ENCODE assay signal across 17 mouse cellular contexts in the genomic region with DNA sequence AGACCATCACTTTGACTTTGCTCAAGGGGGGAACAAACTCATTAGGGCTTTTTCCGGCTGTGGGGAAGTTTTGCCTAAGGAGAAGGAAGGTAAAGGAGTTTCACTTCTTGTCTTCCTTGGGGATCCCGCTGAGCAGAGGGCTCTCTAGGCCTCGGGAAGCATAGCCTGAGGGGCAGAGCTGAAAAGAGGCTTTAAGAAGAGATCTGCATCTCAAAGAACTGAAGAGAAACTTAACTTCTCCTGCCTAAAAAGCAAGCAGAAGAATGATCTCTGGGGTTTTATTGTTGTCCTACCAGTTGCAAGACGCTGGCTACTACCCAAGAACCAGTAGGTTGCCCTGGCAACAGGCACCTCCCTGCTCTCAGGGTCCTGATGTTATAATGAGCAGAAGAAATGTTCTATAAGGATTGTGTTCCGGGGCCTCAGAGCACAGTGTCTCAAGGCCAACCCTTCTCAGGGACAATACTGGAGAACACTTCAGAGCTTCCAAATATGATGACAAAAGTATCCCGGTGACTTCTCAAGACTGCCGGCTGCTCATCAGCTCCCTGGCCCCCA.
DNase-seq lines count a peak whose midpoint lies in the region; ATAC-seq lines count a peak whose summit lies in the region.
"Had no signal": no experiment of that assay in that cellular context is flagged by ENCODE, and none has a peak within 500 bp of the region (broad histone marks: within the 10 kb centered on the region; RNA-seq: fewer than 3 reads in every experiment).

No protein-coding gene starts in this region.

- no peaks in the 10 kb centered on the region for H3K36me3 ChIP-seq in hindbrain, embryonic 10.5 days
- H3K36me3 ChIP-seq in hindbrain, embryonic 12.5 days, result no peaks in the 10 kb centered on the region
- H3K36me3 ChIP-seq in midbrain, embryonic 12.5 days, result no peaks in the 10 kb centered on the region
- no peaks in the 10 kb centered on the region for H3K36me3 ChIP-seq in midbrain, embryonic 13.5 days
- no peaks in the 10 kb centered on the region for H3K36me3 ChIP-seq in forebrain, embryonic 12.5 days (replicated peaks)
- H3K36me3 ChIP-seq: limb, embryonic 13.5 days; liver, embryonic 15.5 days had no signal

- peak overlapping the region; percentile 40; the same call in 1 of the 2 replicates for H3K27ac ChIP-seq in hindbrain, embryonic 10.5 days
- no peak overlapping the region for H3K27ac ChIP-seq in hindbrain, embryonic 12.5 days
- peak overlapping the region; percentile 30; the same call in 1 of the 2 replicates for H3K27ac ChIP-seq in midbrain, embryonic 12.5 days (replicated peaks)
- H3K27ac ChIP-seq in midbrain, embryonic 13.5 days, result no peak overlapping the region
- peak overlapping the region; percentile 38; the same call in 1 of the 2 replicates for H3K27ac ChIP-seq in forebrain, embryonic 12.5 days
- H3K27ac ChIP-seq: gastrocnemius, adult 2 months; heart, adult 2 months; layer of hippocampus, adult 2 months; limb, embryonic 13.5 days; liver, embryonic 15.5 days had no signal

- H3K9ac ChIP-seq in hindbrain, embryonic 12.5 days, result no peak overlapping the region
- no peak overlapping the region for H3K9ac ChIP-seq in midbrain, embryonic 12.5 days (replicated peaks)
- no peak overlapping the region for H3K9ac ChIP-seq in midbrain, embryonic 13.5 days (replicated peaks)
- no peak overlapping the region for H3K9ac ChIP-seq in forebrain, embryonic 12.5 days
- H3K9ac ChIP-seq: limb, embryonic 13.5 days; liver, embryonic 15.5 days had no signal

- H3K9me3 ChIP-seq in hindbrain, embryonic 10.5 days, result peaks cover 6% of the 10 kb centered on the region
- H3K9me3 ChIP-seq in hindbrain, embryonic 12.5 days (replicated peaks), result no peaks in the 10 kb centered on the region
- H3K9me3 ChIP-seq in midbrain, embryonic 12.5 days, result 0 out of 2 replicates have a peak, but pooled peaks cover 8% of the 10 kb centered on the region
- H3K9me3 ChIP-seq in midbrain, embryonic 13.5 days, result peaks cover 5% of the 10 kb centered on the region; the same call in 1 of the 2 replicates
- H3K9me3 ChIP-seq in forebrain, embryonic 12.5 days, result 0 out of 2 replicates have a peak, but pooled peaks cover 3% of the 10 kb centered on the region
- H3K9me3 ChIP-seq: liver, embryonic 15.5 days had no signal

- 20% methylated on average over 7 of the region's 7 CpGs for WGBS in hindbrain, embryonic 10.5 days
- 20% methylated on average over 7 of the region's 7 CpGs for WGBS in hindbrain, embryonic 12.5 days
- WGBS in midbrain, embryonic 12.5 days, result 12% methylated on average over 7 of the region's 7 CpGs
- 14% methylated on average over 7 of the region's 7 CpGs for WGBS in midbrain, embryonic 13.5 days
- WGBS in forebrain, embryonic 12.5 days, result 13% methylated on average over 7 of the region's 7 CpGs

- no peak overlapping the region for H3K4me2 ChIP-seq in hindbrain, embryonic 12.5 days (replicated peaks)
- no peak overlapping the region for H3K4me2 ChIP-seq in midbrain, embryonic 12.5 days (replicated peaks)
- no peak overlapping the region for H3K4me2 ChIP-seq in midbrain, embryonic 13.5 days (replicated peaks)
- H3K4me2 ChIP-seq in forebrain, embryonic 12.5 days, result no peak overlapping the region
- H3K4me2 ChIP-seq: limb, embryonic 13.5 days; liver, embryonic 15.5 days had no signal

- DNase-seq in hindbrain, embryonic 10.5 days (ENCODE audit: low spot score), result peak; percentile 29
- DNase-seq in frontal cortex, adult 2 months (ENCODE audit: extremely low spot score in 1 of 2, low spot score in 1 of 2), result no peak
- DNase-seq in adrenal gland, adult 18-20 months (ENCODE audit: low spot score in 2 of 2), result no peak
- DNase-seq: cerebellum, adult 11 months; gastrocnemius, adult 2 months; heart, adult 2 months; lung, postnatal 4 days; thymus, adult 18-20 months had no signal

- peaks cover 7% of the 10 kb centered on the region; the same call in 1 of the 2 replicates for H3K4me1 ChIP-seq in hindbrain, embryonic 10.5 days (replicated peaks)
- H3K4me1 ChIP-seq in hindbrain, embryonic 12.5 days, result no peaks in the 10 kb centered on the region
- 0 out of 2 replicates have a peak, but pooled peaks cover 10% of the 10 kb centered on the region for H3K4me1 ChIP-seq in midbrain, embryonic 12.5 days
- H3K4me1 ChIP-seq in midbrain, embryonic 13.5 days (replicated peaks), result peaks cover 8% of the 10 kb centered on the region
- peaks cover 11% of the 10 kb centered on the region for H3K4me1 ChIP-seq in forebrain, embryonic 12.5 days
- H3K4me1 ChIP-seq: limb, embryonic 13.5 days; liver, embryonic 15.5 days had no signal

- no peak overlapping the region for H3K4me3 ChIP-seq in hindbrain, embryonic 10.5 days
- H3K4me3 ChIP-seq in hindbrain, embryonic 12.5 days, result no peak overlapping the region
- no peak overlapping the region for H3K4me3 ChIP-seq in midbrain, embryonic 12.5 days
- H3K4me3 ChIP-seq in midbrain, embryonic 13.5 days (replicated peaks), result no peak overlapping the region
- no peak overlapping the region for H3K4me3 ChIP-seq in forebrain, embryonic 12.5 days (replicated peaks)
- H3K4me3 ChIP-seq: erythroblast, embryonic 14.5 days; gastrocnemius, adult 2 months; heart, adult 2 months; layer of hippocampus, adult 2 months; limb, embryonic 13.5 days; liver, embryonic 15.5 days had no signal

- no peak for ATAC-seq in hindbrain, embryonic 12.5 days (ENCODE audit: low FRiP score)
- peak; percentile 58 for ATAC-seq in midbrain, embryonic 12.5 days (ENCODE audit: low FRiP score, low read depth)
- ATAC-seq in midbrain, embryonic 13.5 days, result no peak
- no peak; the same call in 1 of the 2 replicates for ATAC-seq in forebrain, embryonic 12.5 days (ENCODE audit: low FRiP score)
- ATAC-seq: CD4-positive, CD25-positive, alpha-beta regulatory T cell, adult 4 months had no signal

- H3K27me3 ChIP-seq in hindbrain, embryonic 10.5 days (ENCODE audit: insufficient read depth, poor library complexity, severe bottlenecking), result no peaks in the 10 kb centered on the region
- H3K27me3 ChIP-seq in hindbrain, embryonic 12.5 days, result no peaks in the 10 kb centered on the region
- no peaks in the 10 kb centered on the region for H3K27me3 ChIP-seq in midbrain, embryonic 12.5 days
- H3K27me3 ChIP-seq in midbrain, embryonic 13.5 days, result no peaks in the 10 kb centered on the region
- no peaks in the 10 kb centered on the region for H3K27me3 ChIP-seq in forebrain, embryonic 12.5 days
- H3K27me3 ChIP-seq: limb, embryonic 13.5 days; liver, embryonic 15.5 days had no signal

Comparison
In these comparisons a context has a peak if more than half of its experiments do, and no peak if none do; other contexts are left out.
1. H3K27ac ChIP-seq: peak in hindbrain, embryonic 10.5 days (single experiment), midbrain, embryonic 12.5 days (single experiment) and forebrain, embryonic 12.5 days (single experiment); none in hindbrain, embryonic 12.5 days (single experiment) and midbrain, embryonic 13.5 days (single experiment).